Mouse (Mus musculus): Measurements from ENCODE around the gene Cdyl. TPM values are rescaled to one million over a fixed set of nuclear protein-coding genes. Genes with fewer than 3 reads are reported as not detected.

Gene Cdyl
- polyA plus RNA-seq, 1 experiment from 2014 or later, result 3.4 TPM

DNA sequence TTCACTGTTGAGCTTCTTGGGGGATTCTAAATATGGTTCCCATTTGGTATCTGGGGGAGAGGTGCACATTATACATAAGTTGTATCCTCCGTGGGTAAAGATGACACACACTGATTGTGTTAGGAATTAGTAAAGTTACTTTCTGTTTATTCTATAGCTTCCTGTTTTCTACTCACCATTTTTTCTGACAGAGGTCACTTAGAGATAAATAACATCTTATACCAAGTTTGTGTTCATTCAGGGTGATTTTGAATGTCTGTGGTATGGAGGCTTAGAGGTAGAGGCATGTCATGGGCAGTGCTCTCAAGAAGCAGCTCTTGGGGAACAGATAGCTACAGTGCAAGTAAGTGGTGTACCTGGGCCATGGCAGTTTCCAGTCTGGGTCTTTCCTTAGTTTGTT is 83.6 kb downstream of the Cdyl start:
- H3K4me2 ChIP-seq (ENCODE audit: low read depth, low read length), result peak overlapping the region; percentile 87
- peaks cover 12% of the 10 kb centered on the region for H3K4me1 ChIP-seq (ENCODE audit: control insufficient read depth, insufficient read depth, low read length)
- 50% methylated on average over 1 of the region's 1 CpGs for WGBS
- ATAC-seq, result no peak
- H3K36me3 ChIP-seq (ENCODE audit: control insufficient read depth, insufficient read depth, low read length), result no peaks in the 10 kb centered on the region
- H3K27me3 ChIP-seq (replicated peaks; ENCODE audit: control insufficient read depth, insufficient read depth, low read length), result no peaks in the 10 kb centered on the region
- H3K27ac ChIP-seq (ENCODE audit: low read length), result no peak overlapping the region
- H3K9ac ChIP-seq (ENCODE audit: low read depth, low read length), result peak overlapping the region; percentile 96; the same call in 1 of the 2 replicates
- peaks cover 7% of the 10 kb centered on the region; the same call in 1 of the 2 replicates for H3K9me3 ChIP-seq (ENCODE audit: control insufficient read depth, low read length)
- H3K4me3 ChIP-seq (ENCODE audit: low read length), result peak overlapping the region; percentile 94; the same call in 1 of the 2 replicates

- Histone ChIP-seq H3K4me3 (ENCODE audit: low read length) (no peak overlapping the region), H3K27me3 (replicated peaks; ENCODE audit: control insufficient read depth, insufficient read depth, low read length) (no peaks in the 10 kb centered on the region), H3K9ac (ENCODE audit: low read depth, low read length) (no peak overlapping the region), H3K36me3 (ENCODE audit: control insufficient read depth, insufficient read depth, low read length) (no peaks in the 10 kb centered on the region), H3K9me3 (ENCODE audit: control insufficient read depth, low read length) (peaks cover 7% of the 10 kb centered on the region; the same call in 1 of the 2 replicates), H3K4me2 (ENCODE audit: low read depth, low read length) (no peak overlapping the region), H3K27ac (ENCODE audit: low read length) (no peak overlapping the region), H3K4me1 (ENCODE audit: control insufficient read depth, insufficient read depth, low read length) (peaks cover 3% of the 10 kb centered on the region; the same call in 1 of the 2 replicates)
- 83% methylated on average over 4 of the region's 4 CpGs for WGBS
- ATAC-seq, result no peak
Observed at GRCm38 (mm10) chr13:35749194-35749593, 89.6 kb downstream of the Cdyl start.

- no peak overlapping the region for H3K4me2 ChIP-seq (ENCODE audit: low read depth, low read length)
- H3K36me3 ChIP-seq (ENCODE audit: control insufficient read depth, insufficient read depth, low read length), result no peaks in the 10 kb centered on the region
- H3K9me3 ChIP-seq (ENCODE audit: control insufficient read depth, low read length), result peaks cover 7% of the 10 kb centered on the region; the same call in 1 of the 2 replicates
- ATAC-seq, result 0 out of 2 replicates have a peak, but pooled peaks have one; percentile 23
- WGBS, result 80% methylated on average over 5 of the region's 5 CpGs
- no peak overlapping the region for H3K4me3 ChIP-seq (ENCODE audit: low read length)
- H3K9ac ChIP-seq (ENCODE audit: low read depth, low read length), result no peak overlapping the region
- H3K27me3 ChIP-seq (replicated peaks; ENCODE audit: control insufficient read depth, insufficient read depth, low read length), result no peaks in the 10 kb centered on the region
- H3K27ac ChIP-seq (ENCODE audit: low read length), result no peak overlapping the region
- H3K4me1 ChIP-seq (ENCODE audit: control insufficient read depth, insufficient read depth, low read length), result peaks cover 3% of the 10 kb centered on the region
Observed at GRCm38 (mm10) chr13:35749680-35750079, 90.0 kb downstream of the Cdyl start.

DNA sequence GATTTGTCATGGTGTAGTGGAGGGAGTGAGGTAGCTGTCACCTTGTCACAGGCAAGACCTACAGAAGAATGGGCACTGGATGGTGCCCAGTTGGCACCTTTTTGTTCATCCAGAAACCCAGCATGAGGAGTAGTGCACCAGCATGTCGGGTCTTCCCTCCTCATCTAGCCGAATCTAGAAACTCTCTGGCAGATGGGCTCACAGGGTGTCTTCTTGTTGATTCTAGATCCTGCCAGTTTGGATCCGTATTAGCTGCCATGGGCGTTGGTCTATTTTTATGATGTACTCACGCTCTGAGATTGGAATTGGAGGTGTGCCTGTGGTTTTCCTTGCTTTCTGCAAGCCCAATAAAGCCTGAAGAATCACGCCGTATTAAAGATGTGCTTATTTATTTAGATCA is 92.4 kb downstream of the Cdyl start:
- Histone ChIP-seq H3K27me3 (replicated peaks; ENCODE audit: control insufficient read depth, insufficient read depth, low read length) (no peaks in the 10 kb centered on the region), H3K27ac (ENCODE audit: low read length) (no peak overlapping the region), H3K4me2 (ENCODE audit: low read depth, low read length) (no peak overlapping the region), H3K36me3 (ENCODE audit: control insufficient read depth, insufficient read depth, low read length) (no peaks in the 10 kb centered on the region), H3K4me3 (ENCODE audit: low read length) (no peak overlapping the region), H3K9ac (ENCODE audit: low read depth, low read length) (no peak overlapping the region), H3K9me3 (ENCODE audit: control insufficient read depth, low read length) (no peaks in the 10 kb centered on the region), H3K4me1 (ENCODE audit: control insufficient read depth, insufficient read depth, low read length) (peaks cover 16% of the 10 kb centered on the region)
- WGBS, result 80% methylated on average over 7 of the region's 7 CpGs
- ATAC-seq, result no peak

DNA sequence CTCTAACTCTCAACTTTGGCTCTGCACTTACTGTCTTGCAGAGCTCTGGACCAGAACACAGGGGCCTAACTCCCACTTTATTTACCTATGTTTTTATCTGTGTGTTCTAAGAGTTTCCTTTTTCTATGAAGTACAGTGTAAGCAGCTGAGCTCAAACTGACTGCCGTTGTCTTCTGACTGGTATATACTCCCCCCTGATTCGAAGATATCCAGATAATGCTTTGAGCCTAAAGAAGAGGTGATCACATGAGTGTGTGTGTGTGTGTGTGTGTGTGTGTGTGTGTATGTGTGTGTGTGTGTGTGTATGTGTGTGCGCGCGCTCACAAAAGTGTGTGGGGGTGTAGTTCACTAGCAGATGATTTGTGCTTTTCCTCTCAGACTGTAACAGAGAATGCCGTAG is 95.4 kb downstream of the Cdyl start:
- no peaks in the 10 kb centered on the region for H3K9me3 ChIP-seq (ENCODE audit: control insufficient read depth, low read length)
- ATAC-seq, result no peak
- no peak overlapping the region for H3K4me3 ChIP-seq (ENCODE audit: low read length)
- no peak overlapping the region for H3K4me2 ChIP-seq (ENCODE audit: low read depth, low read length)
- H3K4me1 ChIP-seq (ENCODE audit: control insufficient read depth, insufficient read depth, low read length), result peaks cover 12% of the 10 kb centered on the region
- no peak overlapping the region for H3K27ac ChIP-seq (ENCODE audit: low read length)
- no peak overlapping the region for H3K9ac ChIP-seq (ENCODE audit: low read depth, low read length)
- H3K27me3 ChIP-seq (replicated peaks; ENCODE audit: control insufficient read depth, insufficient read depth, low read length), result no peaks in the 10 kb centered on the region
- H3K36me3 ChIP-seq (ENCODE audit: control insufficient read depth, insufficient read depth, low read length), result no peaks in the 10 kb centered on the region
- WGBS, result 90% methylated on average over 6 of the region's 6 CpGs

GRCm38 (mm10) chr13:35755655-35756283 is 96.1 kb downstream of the Cdyl start:
- H3K27ac ChIP-seq (ENCODE audit: low read length), result no peak overlapping the region
- peaks cover 12% of the 10 kb centered on the region for H3K4me1 ChIP-seq (ENCODE audit: control insufficient read depth, insufficient read depth, low read length)
- no peaks in the 10 kb centered on the region for H3K27me3 ChIP-seq (replicated peaks; ENCODE audit: control insufficient read depth, insufficient read depth, low read length)
- H3K4me3 ChIP-seq (ENCODE audit: low read length), result no peak overlapping the region
- 57% methylated on average over 8 of the region's 8 CpGs for WGBS
- H3K9me3 ChIP-seq (ENCODE audit: control insufficient read depth, low read length), result no peaks in the 10 kb centered on the region
- no peak overlapping the region for H3K4me2 ChIP-seq (ENCODE audit: low read depth, low read length)
- H3K9ac ChIP-seq (ENCODE audit: low read depth, low read length), result no peak overlapping the region
- ATAC-seq, result peak; percentile 76
- no peaks in the 10 kb centered on the region for H3K36me3 ChIP-seq (ENCODE audit: control insufficient read depth, insufficient read depth, low read length)

DNA sequence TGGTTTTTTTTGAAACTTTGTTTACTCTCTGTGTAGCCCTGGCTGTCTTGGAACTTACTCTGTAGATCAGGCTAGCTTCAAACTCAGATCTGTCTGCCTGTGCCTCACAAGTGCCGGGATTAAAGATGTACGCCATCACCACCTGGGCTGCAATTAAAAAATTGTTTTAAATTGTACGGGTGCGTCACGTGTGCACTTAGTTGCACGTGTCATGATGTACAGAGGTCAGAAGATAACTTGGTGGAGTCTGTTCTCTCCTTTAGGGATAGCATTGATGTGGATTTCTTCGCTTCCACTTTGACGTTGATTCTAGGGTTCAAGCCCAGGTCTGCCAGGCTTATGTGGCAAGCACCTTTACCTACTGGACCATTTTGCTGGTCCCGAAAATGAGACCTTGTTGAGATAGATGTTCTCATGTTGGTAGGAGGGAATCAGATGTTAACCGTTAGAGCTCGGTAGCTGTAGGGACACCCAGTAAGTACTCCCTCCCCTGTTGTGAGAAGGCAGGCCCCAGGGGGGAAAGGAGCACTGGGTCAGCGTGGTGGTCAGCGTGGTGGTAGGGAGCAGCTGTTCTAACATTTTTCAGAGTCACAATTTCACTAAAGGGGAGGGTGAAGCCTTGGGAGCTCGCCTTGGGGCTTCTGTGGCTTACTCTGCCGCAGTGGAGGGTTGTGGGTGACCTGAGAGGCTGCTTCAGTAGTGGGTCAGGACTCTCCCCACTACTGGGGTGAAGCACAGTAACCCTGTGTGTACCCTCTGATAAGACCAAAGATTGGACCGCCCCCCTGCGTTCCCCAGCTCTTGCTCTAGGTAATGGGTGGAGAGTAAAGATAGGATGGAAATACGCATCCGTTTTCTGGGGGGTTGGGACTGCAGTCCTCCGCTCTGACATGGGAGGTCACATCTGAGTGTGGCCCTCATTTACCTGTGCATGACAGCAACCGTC is 97.0 kb downstream of the Cdyl start:
- H3K27me3 ChIP-seq (replicated peaks; ENCODE audit: control insufficient read depth, insufficient read depth, low read length), result no peaks in the 10 kb centered on the region
- no peaks in the 10 kb centered on the region for H3K9me3 ChIP-seq (ENCODE audit: control insufficient read depth, low read length)
- H3K4me2 ChIP-seq (ENCODE audit: low read depth, low read length), result no peak overlapping the region
- no peak overlapping the region for H3K4me3 ChIP-seq (ENCODE audit: low read length)
- H3K4me1 ChIP-seq (ENCODE audit: control insufficient read depth, insufficient read depth, low read length), result peaks cover 12% of the 10 kb centered on the region
- H3K9ac ChIP-seq (ENCODE audit: low read depth, low read length), result no peak overlapping the region
- H3K36me3 ChIP-seq (ENCODE audit: control insufficient read depth, insufficient read depth, low read length), result no peaks in the 10 kb centered on the region
- ATAC-seq, result no peak
- 90% methylated on average over 21 of the region's 21 CpGs for WGBS
- no peak overlapping the region for H3K27ac ChIP-seq (ENCODE audit: low read length)

DNA sequence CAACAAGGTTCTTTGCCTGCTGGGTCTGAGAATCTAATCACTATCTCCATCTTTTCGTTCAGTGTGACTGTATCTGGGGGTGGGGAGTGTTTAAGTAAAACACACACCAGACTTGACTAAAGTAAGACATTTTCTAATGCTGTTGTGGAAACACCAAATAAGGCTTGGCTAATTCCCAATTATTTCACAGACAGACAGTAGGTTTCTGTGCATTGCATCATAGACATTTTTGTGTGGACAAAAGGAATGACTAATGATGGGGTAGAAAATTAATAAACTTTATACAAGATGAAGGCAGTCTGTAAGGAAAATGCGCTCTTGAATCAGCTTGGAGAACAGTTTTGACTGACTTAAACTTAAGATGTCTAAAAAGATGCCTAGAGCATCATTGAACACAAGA is 100.7 kb downstream of the Cdyl start:
- no peak overlapping the region for H3K4me3 ChIP-seq (ENCODE audit: low read length)
- H3K9me3 ChIP-seq (ENCODE audit: control insufficient read depth, low read length), result no peaks in the 10 kb centered on the region
- H3K27me3 ChIP-seq (replicated peaks; ENCODE audit: control insufficient read depth, insufficient read depth, low read length), result no peaks in the 10 kb centered on the region
- H3K27ac ChIP-seq (ENCODE audit: low read length), result no peak overlapping the region
- 86% methylated on average over 2 of the region's 2 CpGs for WGBS
- no peak overlapping the region for H3K9ac ChIP-seq (ENCODE audit: low read depth, low read length)
- H3K4me1 ChIP-seq (ENCODE audit: control insufficient read depth, insufficient read depth, low read length), result peaks cover 7% of the 10 kb centered on the region
- no peaks in the 10 kb centered on the region for H3K36me3 ChIP-seq (ENCODE audit: control insufficient read depth, insufficient read depth, low read length)
- no peak for ATAC-seq
- no peak overlapping the region for H3K4me2 ChIP-seq (ENCODE audit: low read depth, low read length)

DNA sequence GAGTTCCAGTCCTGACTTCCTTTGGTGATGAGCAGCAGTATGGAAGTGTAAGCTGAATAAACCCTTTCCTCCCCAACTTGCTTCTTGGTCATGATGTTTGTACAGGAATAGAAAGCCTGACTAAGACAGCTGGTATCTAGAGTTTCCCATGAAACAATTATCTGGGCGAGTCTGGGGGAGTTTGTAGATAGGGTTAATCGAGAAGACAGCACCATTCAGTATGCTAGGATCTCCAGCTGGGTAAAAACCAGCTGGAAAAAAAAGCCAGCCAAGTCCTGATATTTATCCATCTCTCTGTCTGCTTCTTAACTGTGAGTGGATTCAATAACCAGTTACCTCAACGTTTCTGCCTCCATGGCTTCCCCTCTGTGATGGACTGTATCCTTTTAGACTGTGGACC is 104.9 kb downstream of the Cdyl start:
- Histone ChIP-seq H3K27ac (ENCODE audit: low read length) (no peak overlapping the region), H3K4me2 (ENCODE audit: low read depth, low read length) (no peak overlapping the region), H3K27me3 (replicated peaks; ENCODE audit: control insufficient read depth, insufficient read depth, low read length) (no peaks in the 10 kb centered on the region), H3K36me3 (ENCODE audit: control insufficient read depth, insufficient read depth, low read length) (no peaks in the 10 kb centered on the region), H3K9me3 (ENCODE audit: control insufficient read depth, low read length) (no peaks in the 10 kb centered on the region), H3K9ac (ENCODE audit: low read depth, low read length) (no peak overlapping the region), H3K4me1 (ENCODE audit: control insufficient read depth, insufficient read depth, low read length) (peaks cover 7% of the 10 kb centered on the region; the same call in 1 of the 2 replicates), H3K4me3 (ENCODE audit: low read length) (no peak overlapping the region)
- 60% methylated on average over 3 of the region's 3 CpGs for WGBS
- ATAC-seq, result no peak

Measured in intestine, embryonic 16.5 days (tissue).